Mouse (Mus musculus) neutrophil, adult 5-6 weeks (primary cell): ENCODE measurements around the gene 2210011C24Rik. TPM values are rescaled to one million over a fixed set of nuclear protein-coding genes. Genes with fewer than 3 reads are reported as not detected.

Experiments
- ATAC-seq: fragments of 151-379, 151-347 bp; 2 replicates; pipeline ENCODE4 v1.8.0; 2017; ENCODE audit warnings: mild to moderate bottlenecking, moderate TSS enrichment; ENCODE audit not compliant: insufficient number of reproducible peaks, poor library complexity, low FRiP score, severe bottlenecking; ENCODE audit errors: extremely low read depth
- total RNA-seq: library from RNA; stranded (forward); fragments of 200-1000 nt; gene quantifications from 2 replicates; pipeline ENCODE4 v1.2.3, GENCODE M21; 2017

The 2210011C24Rik gene
- total RNA-seq, 1 experiment from 2014 or later: not detected

- no peak for ATAC-seq
Measured at GRCm38 (mm10) chr8:83973161-83974031, 38.6 kb downstream of the 2210011C24Rik start.

GRCm38 (mm10) chr8:83972150-83973120 is 39.5 kb downstream of the 2210011C24Rik start, which contains the start of gene Prkaca:
TSS of gene Prkaca (plus strand) at chr8:83972993.
- ATAC-seq: peak; percentile 96

- ATAC-seq: no peak
Measured at GRCm38 (mm10) chr8:83971661-83972060, 40.3 kb downstream of the 2210011C24Rik start.

GRCm38 (mm10) chr8:83971121-83971520 is 40.9 kb downstream of the 2210011C24Rik start:
- no peak for ATAC-seq

GRCm38 (mm10) chr8:83967701-83968100 is 44.3 kb downstream of the 2210011C24Rik start:
- ATAC-seq: no peak

- ATAC-seq: no peak
Measured at GRCm38 (mm10) chr8:83964015-83964765, 47.8 kb downstream of the 2210011C24Rik start.

Other genes starting within 250 kb of the 2210011C24Rik start
- gene Adgrl1, start 112.1 kb downstream of the 2210011C24Rik start, total RNA-seq: 2.8 and 5.5 TPM in 2 replicates
- gene Gm10644, start 57.0 kb downstream of the 2210011C24Rik start, total RNA-seq: 0.93 and 1.7 TPM in 2 replicates
- gene Asf1b, start 56.7 kb downstream of the 2210011C24Rik start, total RNA-seq: 0.70 and 2.3 TPM in 2 replicates
- 13.4 and 17.1 TPM in 2 replicates for gene Prkaca, start 39.2 kb downstream of the 2210011C24Rik start, total RNA-seq
- 42.8 and 44.8 TPM in 2 replicates for gene Samd1, start 14.5 kb downstream of the 2210011C24Rik start, total RNA-seq
- gene 1700067K01Rik, start 10.7 kb downstream of the 2210011C24Rik start, total RNA-seq: 0.86 and 2.4 TPM in 2 replicates
- 0.25 and 0.35 TPM in 2 replicates for gene Palm3, start 9.3 kb upstream of the 2210011C24Rik start, total RNA-seq
- gene Il27ra, start 30.4 kb upstream of the 2210011C24Rik start, total RNA-seq: 47.3 and 47.8 TPM in 2 replicates
- gene Rln3, start 32.8 kb upstream of the 2210011C24Rik start, total RNA-seq: not detected in 2 replicates
- 12.3 and 12.5 TPM in 2 replicates for gene Gm10643, start 53.0 kb upstream of the 2210011C24Rik start, total RNA-seq
- gene Rfx1, start 54.7 kb upstream of the 2210011C24Rik start, total RNA-seq: 35.2 and 37.9 TPM in 2 replicates
- gene Dcaf15, start 92.6 kb upstream of the 2210011C24Rik start, total RNA-seq: 18.7 and 20.5 TPM in 2 replicates
- gene Podnl1, start 113.8 kb upstream of the 2210011C24Rik start, total RNA-seq: 0.61 and 1.3 TPM in 2 replicates
- 15.7 and 17.7 TPM in 2 replicates for gene Cc2d1a, start 135.8 kb upstream of the 2210011C24Rik start, total RNA-seq
- 0.93 and 2.7 TPM in 2 replicates for gene 4930432K21Rik, start 135.9 kb upstream of the 2210011C24Rik start, total RNA-seq
- gene Nanos3, start 173.0 kb upstream of the 2210011C24Rik start, total RNA-seq: not detected in 2 replicates
- 23.6 and 28.4 TPM in 2 replicates for gene Zswim4, start 224.9 kb upstream of the 2210011C24Rik start, total RNA-seq
- 130 and 147 TPM in 2 replicates for gene D8Ertd738e, start 237.5 kb upstream of the 2210011C24Rik start, total RNA-seq
- 11.9 and 19.9 TPM in 2 replicates for gene Mri1, start 245.2 kb upstream of the 2210011C24Rik start, total RNA-seq